In genomic region chr9:78081835-78082234, GRCm38 (mm10) we compare ENCODE assay signal across 28 mouse cellular contexts. TPM values are rescaled to one million over a fixed set of nuclear protein-coding genes. Genes with fewer than 3 reads are reported as not detected.
A peak's percentile ranks its signal among the peaks of the same experiment; 100 is the strongest.
DNase-seq lines count a peak whose midpoint lies in the region; TF ChIP-seq lines count a peak whose summit lies in the region.
"Had no signal": no experiment of that assay in that cellular context is flagged by ENCODE, and none has a peak within 500 bp of the region (broad histone marks: within the 10 kb centered on the region; RNA-seq: fewer than 3 reads in every experiment).

No protein-coding gene starts in this region.

- no peaks in the 10 kb centered on the region for H3K4me1 ChIP-seq in lung, adult 2 months (ENCODE audit: control insufficient read depth, insufficient read depth, low read length)
- H3K4me1 ChIP-seq: forebrain, embryonic 10.5 days; forebrain, embryonic 13.5 days; heart, embryonic 13.5 days; hindbrain, embryonic 12.5 days had no signal

- no peak for TF ChIP-seq POLR2A in lung, adult 2 months (IDR thresholded peaks at IDR 0.05; ENCODE audit: borderline replicate concordance, extremely low read depth, low read depth, low read length)

- WGBS in lung, adult 2 months, result 79% methylated on average over 7 of the region's 7 CpGs

- no peak overlapping the region for H3K4me3 ChIP-seq in lung, adult 2 months (replicated peaks; ENCODE audit: extremely low read depth, low read depth, low read length)
- H3K4me3 ChIP-seq: forebrain, embryonic 10.5 days; forebrain, embryonic 13.5 days; gastrocnemius, adult 2 months; heart, embryonic 13.5 days; hindbrain, embryonic 12.5 days; intestine, embryonic 15.5 days had no signal

- no peak for TF ChIP-seq CTCF in lung, adult 2 months (IDR thresholded peaks at IDR 0.05; ENCODE audit: insufficient read depth, low read length)

- DNase-seq in embryo, embryonic 10.5 days (ENCODE audit: low spot score), result peak; percentile 15
- no peak for DNase-seq in embryo, embryonic 10 days (ENCODE audit: low spot score)
- DNase-seq in lung, adult 18-20 months, result peak; percentile 11 to 20
- no peak for DNase-seq in lung, postnatal 10 days
- peak; percentile 50 for DNase-seq in lung, postnatal 36 days
- DNase-seq in lung, adult 2 months, result no peak
- DNase-seq in ZHBTc4 (ENCODE audit: low read depth, low spot score) (peak; percentile 25), liver (no peak)
- DNase-seq: adrenal gland, postnatal 10 days; adrenal gland, postnatal 36 days; cerebellum, adult 11 months; cerebellum, adult 2 months; cerebellum, adult 9-11 months; cerebellum, postnatal 25 days; gastrocnemius, adult 2 months; gastrocnemius, postnatal 14 days; heart, adult 18-20 months; heart, postnatal 14 days; heart, postnatal 4 days had no signal

RNA-seq across cellular contexts. Expression of gene Fbxo9, which starts 27.0 kb away (rescaled TPM):
- polyA plus RNA-seq in lung, adult 2 months (2012; rRNA removed), result 67.7 and 79.3 TPM in 2 replicates

RNA-seq across cellular contexts. Expression of gene Ick, which starts 27.2 kb away (rescaled TPM):
- polyA plus RNA-seq in lung, adult 2 months (2012; rRNA removed), result 21.1 and 23.7 TPM in 2 replicates

RNA-seq across cellular contexts. Expression of gene Gcm1, which starts 30.1 kb away (rescaled TPM):
- not detected in 2 replicates for polyA plus RNA-seq in lung, adult 2 months (2012; rRNA removed)
- polyA plus RNA-seq: cerebellum, adult 2 months; embryonic facial prominence, embryonic 11.5 days; forebrain, embryonic 10.5 days; forebrain, embryonic 13.5 days; forebrain, embryonic 16.5 days; G1E; heart, embryonic 13.5 days; hindbrain, embryonic 12.5 days; hindbrain, embryonic 16.5 days; intestine, embryonic 15.5 days had no signal

Comparison
In these comparisons a context has a peak if more than half of its experiments do, and no peak if none do; other contexts are left out.
1. DNase-seq: peak in embryo, embryonic 10.5 days (single experiment), lung, adult 18-20 months (2 of 2), lung, postnatal 36 days (single experiment) and ZHBTc4 (single experiment); none in embryo, embryonic 10 days (single experiment), lung, postnatal 10 days (single experiment), lung, adult 2 months (single experiment) and liver (single experiment).